In genomic region chr4:132510352-132510798, GRCm38 (mm10) we compare ENCODE assay signal across 8 mouse cellular contexts. TPM values are rescaled to one million over a fixed set of nuclear protein-coding genes. Genes with fewer than 3 reads are reported as not detected.
DNase-seq lines count a peak whose midpoint lies in the region; ATAC-seq and TF ChIP-seq lines count a peak whose summit lies in the region.

TSS of gene Sesn2 (minus strand) at chr4:132510501.

- no peaks in the 10 kb centered on the region for H3K9me3 ChIP-seq in hindbrain, embryonic 13.5 days

- in situ Hi-C loops in Patski (cut with MboI; ENCODE audit: low pct_unique_long_range_greater_than_20kb): loop anchor here (5.0 to 10.0 kb wide), 4 partner anchors 48 to 216 kb away; partner anchors contain the start of genes Med18, Phactr4 and Rcc1

- TF ChIP-seq CTCF in Patski (IDR thresholded peaks at IDR 0.05): no peak

- no peaks in the 10 kb centered on the region for H3K27me3 ChIP-seq in Patski
- H3K27me3 ChIP-seq in hindbrain, embryonic 13.5 days: peaks cover 8% of the 10 kb centered on the region

- CTCF ChIA-PET in Patski (lab: Charles Lee): no interaction called here

- H3K27ac ChIP-seq in hindbrain, embryonic 13.5 days: peak within 1 kb of the TSS; percentile 82

- peak within 1 kb of the TSS; percentile 94 for H3K4me2 ChIP-seq in hindbrain, embryonic 13.5 days

- DNase-seq in Patski (ENCODE audit: low read depth, low spot score): peak; percentile 85
- peak; percentile 96 for DNase-seq in cerebellum, postnatal 14 days
- DNase-seq in frontal cortex, postnatal 14 days (ENCODE audit: low spot score in 2 of 2): peak; percentile 95 to 96
- DNase-seq in layer of hippocampus, postnatal 25 days (ENCODE audit: extremely low spot score in 1 of 2, low spot score in 1 of 2): peak; percentile 89 to 91
- peak; percentile 98 for DNase-seq in lung, postnatal 25 days (ENCODE audit: low spot score)
- DNase-seq in retina, embryonic 14.5 days (ENCODE audit: low spot score): peak; percentile 99
- DNase-seq in thymus, postnatal 4 days: peak; percentile 96

- peak within 1 kb of the TSS; percentile 82 for H3K9ac ChIP-seq in hindbrain, embryonic 13.5 days

- peaks cover 32% of the 10 kb centered on the region for H3K4me1 ChIP-seq in hindbrain, embryonic 13.5 days (replicated peaks)

- no peaks in the 10 kb centered on the region for H3K36me3 ChIP-seq in hindbrain, embryonic 13.5 days

- H3K4me3 ChIP-seq in hindbrain, embryonic 13.5 days: peak within 1 kb of the TSS; percentile 87

- WGBS in hindbrain, embryonic 13.5 days: 0% methylated on average over 32 of the region's 32 CpGs

- POLR2A ChIA-PET in Patski (lab: Charles Lee): interaction anchor here (0.8 to 1.6 kb wide), 4 partner anchors 36 to 201 kb away, joined by 3 to 4 read pairs (median 4); no protein-coding TSS in a partner anchor

- peak; percentile 66 for ATAC-seq in Patski
- ATAC-seq in hindbrain, embryonic 13.5 days (ENCODE audit: low FRiP score): peak; percentile 93

RNA-seq across cellular contexts. Expression of gene Sesn2, which starts in this region (rescaled TPM):
- polyA plus RNA-seq in Patski (2021): 22.4 TPM
- 6.6 and 8.1 TPM in 2 replicates for polyA plus RNA-seq in hindbrain, embryonic 13.5 days (2015; fragmentation: Nextera tagmentation; extraction: Ambion mirVana)
- total RNA-seq in layer of hippocampus, postnatal 25 days (2021): 10 to 100 TPM; 13.2 to 13.3 TPM

Comparison
In these comparisons a context has a peak if more than half of its experiments do, and no peak if none do; other contexts are left out.
1. Peak in every context shown above with its lines: DNase-seq, ATAC-seq, H3K4me3 ChIP-seq and H3K27ac ChIP-seq.